Mouse (Mus musculus) hindlimb bud, embryonic 11.5 days (tissue): ENCODE data around the gene Atp1b3.
"Not testable (repeated sequence)": the region's sequence is repeated elsewhere in the genome, so short reads cannot be mapped to it uniquely, and the experiment has no call there.

Source experiments
- DNase-seq: peaks from one replicate; pipeline ENCODE4 v3.0.0-alpha.2; 2012; ENCODE audit warnings: low read depth, low spot score; ENCODE audit errors: extremely low spot score

Gene Atp1b3

DNA sequence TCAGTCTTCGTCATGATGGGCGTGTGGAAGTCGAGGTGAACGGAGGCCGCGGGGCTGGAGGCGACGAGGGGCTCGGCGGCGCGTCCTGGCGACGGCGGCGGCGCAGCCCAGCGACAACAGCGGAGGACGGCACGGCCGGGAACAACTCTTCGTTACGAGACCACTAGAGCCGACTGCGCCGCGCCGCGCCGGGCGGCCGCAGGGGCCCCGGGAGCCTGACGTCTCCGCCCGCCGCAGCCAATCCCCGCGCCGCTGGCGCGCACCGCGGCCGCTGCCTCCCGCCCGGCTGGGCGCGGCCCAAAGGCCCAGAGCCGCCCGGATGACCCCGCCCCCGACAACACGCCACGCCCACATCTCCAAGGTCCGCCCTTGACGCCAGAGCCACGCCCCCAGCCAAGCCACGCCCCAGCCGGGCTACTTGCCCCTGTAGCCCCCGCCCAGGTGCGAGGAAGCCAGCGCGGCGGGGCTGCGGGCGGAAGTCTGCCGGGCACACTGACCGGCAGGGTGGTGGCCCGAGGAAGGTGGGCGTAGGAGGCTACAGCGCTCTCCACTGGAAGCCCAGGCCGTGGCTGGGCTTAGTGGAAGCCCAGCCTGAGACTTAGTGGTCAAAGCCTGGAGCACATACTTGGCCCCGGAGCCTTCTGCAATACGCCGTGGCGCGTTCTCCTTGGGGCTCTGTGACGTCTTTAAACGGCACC lies at the start of gene Atp1b3:
Gene Atp1b3, minus strand, starts transcription at position 302 of the 698 bp plus-strand sequence.
- peak; percentile 66 for DNase-seq

DNA sequence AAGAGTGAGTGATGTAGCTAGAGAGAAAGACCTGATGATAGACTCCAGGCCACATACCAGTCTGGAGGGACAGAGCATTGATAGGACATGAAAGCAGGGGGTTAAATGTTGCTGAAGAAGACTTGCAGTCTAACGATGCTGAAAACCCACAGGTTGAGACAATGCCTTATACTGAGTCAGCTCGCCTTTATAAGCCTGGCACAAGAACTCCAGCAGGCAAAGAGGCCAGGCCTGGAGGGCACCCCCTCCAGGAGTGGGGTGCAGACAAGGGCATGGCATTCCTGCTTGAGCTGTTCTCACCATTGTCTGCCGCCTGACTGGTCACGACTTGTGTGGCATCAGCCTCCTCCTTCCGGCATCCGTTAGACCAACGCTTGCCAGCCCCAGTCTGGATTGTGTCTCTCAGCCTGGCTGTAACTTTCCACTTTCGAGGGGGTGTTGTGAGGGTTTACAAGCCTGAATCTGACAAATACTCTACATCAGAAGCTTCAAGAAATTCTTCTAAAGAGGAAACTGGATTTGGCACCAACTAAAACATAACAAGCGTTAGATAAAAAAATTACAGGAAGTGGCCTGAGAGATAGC lies 48.7 kb upstream of the Atp1b3 start:
- DNase-seq = no peak

DNA sequence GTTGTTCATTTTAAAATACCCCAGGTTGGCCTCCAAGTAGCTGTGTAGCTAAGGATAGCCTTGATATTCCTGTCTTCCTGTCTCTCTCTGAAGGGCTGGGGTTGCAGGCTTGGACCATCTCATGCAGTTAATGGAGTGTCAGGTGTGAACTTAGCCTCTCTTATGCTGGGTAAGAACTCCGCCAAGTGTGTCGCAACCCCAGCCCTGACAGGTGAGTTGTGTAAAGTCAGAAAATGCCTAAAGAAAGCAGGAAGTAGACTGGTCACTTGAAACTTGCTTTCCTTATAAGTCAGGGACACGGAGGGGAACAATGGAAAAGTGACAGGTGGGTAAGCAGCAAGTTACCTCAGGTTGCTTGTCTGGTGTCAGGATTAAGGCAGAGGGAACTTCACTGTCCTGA lies 40.1 kb upstream of the Atp1b3 start:
- no peak for DNase-seq

DNA sequence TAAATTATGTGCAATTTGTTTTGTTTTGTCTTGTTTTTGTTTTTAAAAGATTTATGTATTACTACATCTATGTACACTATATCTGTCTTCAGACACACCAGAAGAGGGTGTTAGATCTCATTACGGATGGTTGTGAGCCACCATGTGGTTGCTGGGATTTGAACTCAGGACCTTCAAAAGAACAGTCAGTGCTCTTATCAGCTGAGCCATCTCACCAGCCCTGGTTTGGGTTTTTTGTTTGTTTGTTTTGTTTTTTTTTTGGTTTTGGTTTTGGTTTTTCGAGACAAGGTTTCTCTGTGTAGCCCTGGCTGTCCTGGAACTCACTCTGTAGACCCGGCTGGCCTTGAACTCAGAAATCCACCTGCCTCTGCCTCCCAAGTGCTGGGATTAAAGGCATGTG lies 35.7 kb upstream of the Atp1b3 start:
- not testable (repeated sequence) for DNase-seq

DNA sequence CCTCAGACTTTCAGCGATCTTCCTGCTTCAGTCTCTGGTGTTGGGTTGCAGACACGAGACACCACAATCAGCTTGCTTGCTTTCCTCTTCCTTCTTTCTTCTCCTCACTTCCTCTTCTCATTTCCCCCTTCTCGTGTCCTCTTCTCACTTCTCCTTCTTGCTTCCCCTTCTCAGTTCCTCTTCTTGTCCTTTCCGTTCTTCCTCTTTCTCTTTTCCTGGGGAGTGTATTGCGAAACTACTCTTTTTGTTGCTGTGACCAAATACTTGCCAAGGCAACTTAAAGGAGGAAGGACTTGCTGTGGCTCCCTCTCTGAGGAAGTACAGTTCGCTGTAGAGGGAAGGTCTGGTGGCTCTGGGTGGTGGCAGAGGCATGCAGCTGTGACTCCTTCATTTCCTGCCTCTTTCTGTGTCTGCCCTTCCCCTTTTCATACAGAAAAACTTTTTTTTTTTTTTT lies 35.2 kb upstream of the Atp1b3 start:
- no peak for DNase-seq

- DNase-seq = no peak
Observed at GRCm38 (mm10) chr9:96398614-96399013, 34.4 kb upstream of the Atp1b3 start.

DNA sequence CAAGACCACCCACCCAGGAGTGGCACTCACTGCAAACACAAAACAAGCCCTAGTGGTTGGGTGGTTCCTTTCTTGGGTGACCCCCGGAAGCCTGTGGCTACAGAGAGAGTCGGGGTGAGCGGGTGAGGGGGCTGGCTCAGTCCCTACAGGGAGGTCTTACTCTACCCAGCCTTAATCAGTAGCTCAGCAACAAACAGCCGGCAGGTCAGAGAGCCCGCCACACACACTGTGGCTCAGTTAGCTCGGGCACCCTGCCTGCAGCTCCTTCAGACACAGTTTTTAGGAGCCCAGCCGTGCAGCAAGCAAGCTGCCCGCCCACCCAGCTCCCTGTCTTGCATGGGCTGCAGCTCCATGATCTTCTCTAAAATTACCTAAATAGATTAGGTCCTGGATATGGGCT lies 33.9 kb upstream of the Atp1b3 start:
- DNase-seq = no peak

- DNase-seq = no peak
Observed at GRCm38 (mm10) chr9:96394910-96395690, 30.9 kb upstream of the Atp1b3 start.

DNA sequence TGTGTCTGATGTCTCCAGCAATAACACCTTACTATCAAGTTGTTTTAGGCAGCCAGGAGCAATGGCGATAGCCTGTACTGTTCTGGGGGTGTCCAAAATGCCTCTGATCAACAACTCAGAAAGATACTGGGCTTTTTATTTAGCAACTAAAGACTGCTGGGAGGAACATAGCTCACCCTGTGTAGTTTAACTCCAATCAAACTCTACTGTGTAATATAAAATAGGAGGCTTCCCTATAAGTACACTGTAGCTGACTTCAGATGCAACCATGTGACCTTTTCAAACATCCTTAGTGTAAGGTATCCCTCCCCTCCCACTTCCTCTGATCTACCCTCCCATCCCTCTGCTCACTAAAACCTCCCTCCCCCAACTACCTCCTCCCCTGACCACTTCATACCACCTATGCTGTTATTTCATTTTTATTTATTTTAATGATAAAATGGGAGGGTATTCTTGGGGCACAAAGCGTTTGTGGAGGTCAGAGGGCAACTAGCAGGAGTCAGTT lies 29.5 kb upstream of the Atp1b3 start:
- DNase-seq = no peak

DNA sequence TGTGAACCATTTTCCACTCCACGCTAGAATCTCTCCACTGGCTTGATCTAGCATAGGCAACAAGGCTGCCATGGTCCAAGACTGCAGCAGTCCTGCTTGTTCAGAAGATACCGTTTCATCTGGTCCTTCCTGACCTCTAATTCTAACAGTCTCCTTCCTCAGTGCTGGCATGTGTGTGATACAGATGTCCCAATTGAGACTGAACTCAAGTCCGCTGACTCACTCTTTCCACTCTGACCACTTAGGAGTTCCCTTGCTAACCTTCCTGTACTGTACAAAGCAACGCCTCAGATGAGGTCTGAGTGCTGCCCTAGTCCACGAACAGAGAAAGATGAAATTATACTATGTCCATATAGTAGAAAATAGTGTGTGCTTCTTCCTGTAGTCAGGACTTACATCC lies 28.9 kb upstream of the Atp1b3 start:
- no peak for DNase-seq

DNA sequence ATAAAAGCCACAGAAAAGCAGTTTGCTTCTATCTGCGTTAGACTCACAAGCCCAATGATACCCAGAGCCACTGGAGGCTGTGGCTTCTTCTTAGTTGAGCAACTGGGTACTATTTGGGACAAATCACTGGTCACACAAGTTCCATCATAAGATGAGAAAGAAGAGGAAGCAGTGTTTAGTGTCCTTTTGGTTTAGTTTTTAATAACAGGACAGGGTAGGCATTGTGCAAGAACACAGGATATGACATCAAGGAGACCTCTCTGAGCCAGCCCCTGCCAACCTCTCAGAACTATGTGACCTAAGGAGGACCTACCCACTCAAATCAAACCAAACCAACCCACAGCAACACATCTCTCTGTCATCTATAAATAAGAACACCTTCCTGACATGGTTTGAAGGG lies 27.7 kb upstream of the Atp1b3 start:
- DNase-seq = no peak

- DNase-seq = no peak
Observed at GRCm38 (mm10) chr9:96383714-96384487, 19.7 kb upstream of the Atp1b3 start.

- DNase-seq = no peak
Observed at GRCm38 (mm10) chr9:96382756-96383155, 18.5 kb upstream of the Atp1b3 start.

- DNase-seq = no peak
Observed at GRCm38 (mm10) chr9:96381393-96381792, 17.2 kb upstream of the Atp1b3 start.

GRCm38 (mm10) chr9:96379551-96379950 lies 15.3 kb upstream of the Atp1b3 start:
- DNase-seq = no peak

GRCm38 (mm10) chr9:96378747-96379146 lies 14.5 kb upstream of the Atp1b3 start:
- DNase-seq = no peak

- no peak for DNase-seq
Observed at GRCm38 (mm10) chr9:96377096-96377495, 12.9 kb upstream of the Atp1b3 start.

GRCm38 (mm10) chr9:96375819-96376218 lies 11.6 kb upstream of the Atp1b3 start:
- DNase-seq = no peak

DNA sequence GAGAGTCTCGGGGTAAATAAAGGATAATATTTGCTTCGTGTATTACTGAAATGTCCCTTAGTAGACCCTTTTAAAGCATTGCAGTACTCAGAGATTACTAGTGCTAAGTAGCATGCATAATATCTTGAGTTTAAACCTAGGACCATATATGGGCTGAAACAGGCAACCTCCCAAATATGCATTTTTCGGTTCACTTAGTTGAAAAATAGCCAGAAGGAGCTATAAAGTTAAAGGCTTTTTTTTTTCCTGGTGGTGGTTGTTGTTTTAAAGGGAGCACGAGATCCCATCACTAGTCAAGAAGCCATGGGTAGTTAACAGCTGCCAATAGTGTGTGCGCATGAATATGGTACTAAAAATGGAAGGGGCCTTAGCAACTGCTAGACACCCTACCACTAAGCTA lies 6.8 kb upstream of the Atp1b3 start:
- no peak for DNase-seq

GRCm38 (mm10) chr9:96369654-96370384 lies 5.6 kb upstream of the Atp1b3 start:
- no peak for DNase-seq
